Mouse (Mus musculus) myocyte (in vitro differentiated cells): ENCODE results near the gene Fbn1. TPM values are rescaled to one million over a fixed set of nuclear protein-coding genes. Genes with fewer than 3 reads are reported as not detected.

ENCODE experiments used
- H3K27me3 ChIP-seq: one replicate; pipeline ENCODE4 v1.6.1; 2011; ENCODE audit not compliant: control insufficient read depth, insufficient read depth, insufficient read length
- H3K36me3 ChIP-seq: one replicate; pipeline ENCODE4 v1.6.1; 2011; ENCODE audit not compliant: control insufficient read depth, insufficient read depth
- H3K4me2 ChIP-seq: one replicate; pipeline ENCODE4 v1.6.1; 2011; ENCODE audit warnings: low read depth, control low read depth
- H3K4me3 ChIP-seq: one replicate; pipeline ENCODE4 v1.5.1; 2011; ENCODE audit warnings: mild to moderate bottlenecking, control low read depth, moderate library complexity
- H3K79me2 ChIP-seq: one replicate; pipeline ENCODE4 v1.6.1; 2011; ENCODE audit not compliant: control insufficient read depth, insufficient read depth
- H3ac ChIP-seq: one replicate; pipeline ENCODE4 v1.6.1; 2011; ENCODE audit not compliant: control insufficient read depth, insufficient read length
- CEBPB ChIP-seq: IDR thresholded peaks from 2 replicates; pipeline ENCODE4 v1.6.1; 2011; ENCODE audit warnings: mild to moderate bottlenecking, moderate library complexity; ENCODE audit not compliant: poor library complexity, insufficient read depth, severe bottlenecking
- E2F4 ChIP-seq: IDR thresholded peaks from one replicate; pipeline ENCODE4 v1.6.1; 2011; ENCODE audit warnings: mild to moderate bottlenecking, control low read depth, moderate library complexity; ENCODE audit not compliant: insufficient read depth
- MAX ChIP-seq: IDR thresholded peaks from one replicate; pipeline ENCODE4 v1.6.1; 2011; ENCODE audit warnings: low read depth, mild to moderate bottlenecking, control low read depth
- MYOD1 ChIP-seq, 3 experiments: IDR thresholded peaks; one replicate each; pipeline ENCODE4 v1.6.1; 2011; ENCODE audit warnings: control low read depth in 2 of 3, low read depth in 2 of 3, mild to moderate bottlenecking in 2 of 3, moderate library complexity in 1 of 3; ENCODE audit not compliant: insufficient read length in 2 of 3, control insufficient read depth in 1 of 3
- MYOG ChIP-seq, 3 experiments: IDR thresholded peaks; one replicate each; pipeline ENCODE4 v1.6.1; 2011; ENCODE audit warnings: control low read depth in 2 of 3, low read depth in 2 of 3, mild to moderate bottlenecking in 2 of 3; ENCODE audit not compliant: insufficient read length in 2 of 3, control insufficient read depth in 1 of 3, insufficient read depth in 1 of 3
- POLR2A ChIP-seq: IDR thresholded peaks from one replicate; pipeline ENCODE4 v1.6.1; 2011; ENCODE audit warnings: low read depth, mild to moderate bottlenecking, control low read depth, moderate library complexity; ENCODE audit not compliant: insufficient read length
- POLR2AphosphoS2 ChIP-seq: IDR thresholded peaks from one replicate; pipeline ENCODE4 v1.6.1; 2011; ENCODE audit warnings: low read depth, control low read depth; ENCODE audit not compliant: insufficient read length
- REST ChIP-seq: IDR thresholded peaks from one replicate; pipeline ENCODE4 v1.6.1; 2011; ENCODE audit warnings: mild to moderate bottlenecking, control low read depth, moderate library complexity; ENCODE audit not compliant: insufficient read depth, insufficient read length
- SRF ChIP-seq: IDR thresholded peaks from one replicate; pipeline ENCODE4 v1.6.1; 2011; ENCODE audit warnings: low read depth; ENCODE audit not compliant: control insufficient read depth, insufficient read length
- TCF12 ChIP-seq: IDR thresholded peaks from one replicate; pipeline ENCODE4 v1.6.1; 2011; ENCODE audit warnings: mild to moderate bottlenecking, control low read depth; ENCODE audit not compliant: poor library complexity, insufficient read depth, severe bottlenecking
- TCF3 ChIP-seq: IDR thresholded peaks from one replicate; pipeline ENCODE4 v1.6.1; 2011; ENCODE audit warnings: low read depth, control low read depth; ENCODE audit not compliant: insufficient read length
- USF1 ChIP-seq: IDR thresholded peaks from one replicate; pipeline ENCODE4 v1.6.1; 2011; ENCODE audit warnings: low read depth, mild to moderate bottlenecking, control low read depth, moderate library complexity
- polyA plus RNA-seq: library from polyadenylated mRNA; unstranded; fragments of >200 nt; fragmentation: generic; extraction: Trizol; gene quantifications from one replicate; pipeline ENCODE4 v1.2.1, GENCODE M21; 2012; ENCODE audit warnings: missing spikeins

The Fbn1 gene
- polyA plus RNA-seq, 1 experiment = 125 TPM

DNA sequence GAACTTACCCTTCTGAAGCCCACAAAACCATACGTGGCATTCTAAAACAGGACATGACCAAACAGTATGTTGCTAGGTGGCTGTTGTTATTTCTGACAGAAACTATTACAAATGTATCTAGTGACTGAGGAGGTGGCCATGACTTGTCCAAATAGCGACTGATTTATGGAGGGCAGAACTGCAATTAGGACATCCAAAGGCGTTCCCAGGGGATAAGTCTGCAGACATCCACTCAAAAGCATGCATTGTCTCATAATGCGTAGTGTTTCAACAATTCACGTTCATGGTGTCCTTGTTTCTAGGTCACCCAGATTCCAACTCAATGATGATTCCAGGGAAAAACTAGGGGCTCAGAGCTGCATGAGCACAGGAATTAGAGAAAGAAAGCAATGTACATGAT is 53.0 kb downstream of the Fbn1 start:
- H3K79me2 ChIP-seq = peaks cover 15% of the 10 kb centered on the region
- TF ChIP-seq MYOD1 (IDR thresholded peaks at IDR 0.05; ENCODE audit: control insufficient read depth in 1 of 3, insufficient read length in 2 of 3, low read depth in 2 of 3) (no peak), USF1 (no peak)
- H3K36me3 ChIP-seq = peaks cover 11% of the 10 kb centered on the region
- H3K4me3 ChIP-seq = no peak overlapping the region
- H3K27me3 ChIP-seq = no peaks in the 10 kb centered on the region
- H3K4me2 ChIP-seq = no peak overlapping the region
- H3ac ChIP-seq = no peak overlapping the region

DNA sequence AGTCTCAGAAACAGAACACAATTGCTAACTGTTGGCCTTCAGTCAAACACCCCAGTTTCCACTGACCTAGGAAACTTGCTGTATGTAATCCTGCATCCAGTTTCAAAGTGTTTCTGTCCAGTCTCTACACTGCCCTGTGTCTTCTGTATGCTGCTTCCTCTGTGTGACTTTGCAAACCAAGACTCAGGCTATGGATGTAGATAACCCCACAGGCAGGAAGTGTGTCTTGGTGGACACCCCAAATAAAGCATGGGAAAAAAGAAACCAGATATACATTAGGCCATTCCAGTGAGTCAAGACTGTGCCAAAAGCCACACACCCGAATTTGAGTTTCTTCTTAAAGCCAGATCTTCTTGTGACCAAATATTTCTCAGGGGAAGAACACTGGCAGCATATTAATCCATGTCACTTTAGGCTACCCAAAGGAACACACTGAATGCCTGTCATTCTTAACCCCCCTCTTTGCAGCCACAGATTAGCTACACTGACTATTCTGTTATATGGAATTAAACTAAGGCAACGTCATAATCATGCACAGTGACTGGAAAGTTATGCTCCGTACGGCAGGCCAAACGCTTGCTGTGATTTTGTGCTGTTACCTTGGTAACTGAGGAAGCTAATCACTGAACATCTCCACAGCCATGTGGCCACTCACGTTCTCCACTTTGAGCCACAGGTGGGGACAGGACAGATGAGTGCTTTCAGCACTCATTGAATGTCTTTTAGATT is 55.3 kb downstream of the Fbn1 start:
- Histone ChIP-seq H3K4me3 (no peak overlapping the region), H3ac (no peak overlapping the region), H3K36me3 (peaks cover 11% of the 10 kb centered on the region), H3K79me2 (peaks cover 23% of the 10 kb centered on the region), H3K27me3 (no peaks in the 10 kb centered on the region), H3K4me2 (no peak overlapping the region)
- no peak for TF ChIP-seq CEBPB
- no peak for TF ChIP-seq TCF12
- TF ChIP-seq E2F4 = no peak
- TF ChIP-seq REST = no peak
- no peak for TF ChIP-seq MAX
- TF ChIP-seq POLR2A = no peak
- no peak for TF ChIP-seq USF1
- TF ChIP-seq POLR2AphosphoS2 = no peak
- no peak for TF ChIP-seq MYOG (IDR thresholded peaks at IDR 0.05; ENCODE audit: control insufficient read depth in 1 of 3, insufficient read depth in 1 of 3, insufficient read length in 2 of 3, low read depth in 2 of 3)
- no peak for TF ChIP-seq MYOD1 (IDR thresholded peaks at IDR 0.05; ENCODE audit: control insufficient read depth in 1 of 3, insufficient read length in 2 of 3, low read depth in 2 of 3)
- TF ChIP-seq TCF3 = no peak
- no peak for TF ChIP-seq SRF

DNA sequence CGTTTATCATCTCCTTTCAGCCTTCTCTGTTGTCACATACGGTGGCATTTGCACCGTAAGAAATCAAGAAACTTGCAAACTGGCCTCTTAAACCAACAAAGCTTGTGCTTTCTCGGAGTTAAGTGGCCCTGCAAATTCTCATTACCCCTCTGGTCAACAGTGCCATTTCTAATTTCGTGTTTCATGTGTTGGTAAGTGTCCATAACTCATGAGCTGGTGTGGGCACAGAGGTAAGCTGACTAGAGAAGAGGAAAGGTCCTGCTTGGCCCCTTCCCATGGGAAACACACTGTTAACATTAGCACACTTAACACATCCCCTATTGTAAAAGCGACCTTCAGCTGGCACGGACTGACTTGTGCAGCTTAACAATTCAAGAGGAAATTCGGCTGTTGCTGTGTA is 58.4 kb downstream of the Fbn1 start:
- TF ChIP-seq POLR2AphosphoS2 (no peak), TCF3 (no peak), E2F4 (no peak), POLR2A (no peak), MYOG (IDR thresholded peaks at IDR 0.05; ENCODE audit: control insufficient read depth in 1 of 3, insufficient read depth in 1 of 3, insufficient read length in 2 of 3, low read depth in 2 of 3) (no peak), REST (no peak), SRF (no peak), TCF12 (no peak), MAX (no peak), MYOD1 (IDR thresholded peaks at IDR 0.05; ENCODE audit: control insufficient read depth in 1 of 3, insufficient read length in 2 of 3, low read depth in 2 of 3) (no peak), CEBPB (no peak), USF1 (no peak)

DNA sequence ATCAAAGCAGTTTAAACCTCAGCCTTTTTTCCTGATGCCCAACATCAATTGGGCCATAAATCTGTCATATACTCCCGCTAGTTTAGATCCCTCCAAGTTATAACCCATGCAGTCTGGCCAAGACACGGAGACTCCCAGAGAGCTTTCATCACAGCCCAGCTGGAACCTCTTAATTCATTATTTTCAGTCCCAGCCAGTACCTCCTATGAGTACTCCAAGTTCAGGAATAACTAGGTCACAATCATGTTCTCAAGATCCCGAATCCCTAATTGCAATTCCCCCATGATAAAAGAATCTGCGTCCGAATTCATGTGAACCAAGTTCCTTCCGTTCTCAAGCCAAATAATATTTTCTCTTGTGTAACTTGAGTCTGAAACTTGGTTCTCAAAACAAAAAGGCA is 58.9 kb downstream of the Fbn1 start:
- Histone ChIP-seq H3ac (no peak overlapping the region), H3K4me2 (no peak overlapping the region), H3K4me3 (no peak overlapping the region), H3K36me3 (peaks cover 8% of the 10 kb centered on the region), H3K27me3 (no peaks in the 10 kb centered on the region), H3K79me2 (peaks cover 23% of the 10 kb centered on the region)
- no peak for TF ChIP-seq E2F4
- no peak for TF ChIP-seq USF1
- no peak for TF ChIP-seq TCF12
- TF ChIP-seq SRF = no peak
- no peak for TF ChIP-seq REST
- TF ChIP-seq MAX = no peak
- TF ChIP-seq MYOD1 (IDR thresholded peaks at IDR 0.05; ENCODE audit: control insufficient read depth in 1 of 3, insufficient read length in 2 of 3, low read depth in 2 of 3) = no peak
- TF ChIP-seq TCF3 = no peak
- no peak for TF ChIP-seq POLR2AphosphoS2
- TF ChIP-seq POLR2A = no peak

More for the DNA sequence above, 58.4 kb downstream of the Fbn1 start:
- Histone ChIP-seq H3K4me2 (no peak overlapping the region), H3K79me2 (peaks cover 19% of the 10 kb centered on the region), H3K4me3 (no peak overlapping the region), H3K27me3 (no peaks in the 10 kb centered on the region), H3K36me3 (peaks cover 8% of the 10 kb centered on the region), H3ac (no peak overlapping the region)

DNA sequence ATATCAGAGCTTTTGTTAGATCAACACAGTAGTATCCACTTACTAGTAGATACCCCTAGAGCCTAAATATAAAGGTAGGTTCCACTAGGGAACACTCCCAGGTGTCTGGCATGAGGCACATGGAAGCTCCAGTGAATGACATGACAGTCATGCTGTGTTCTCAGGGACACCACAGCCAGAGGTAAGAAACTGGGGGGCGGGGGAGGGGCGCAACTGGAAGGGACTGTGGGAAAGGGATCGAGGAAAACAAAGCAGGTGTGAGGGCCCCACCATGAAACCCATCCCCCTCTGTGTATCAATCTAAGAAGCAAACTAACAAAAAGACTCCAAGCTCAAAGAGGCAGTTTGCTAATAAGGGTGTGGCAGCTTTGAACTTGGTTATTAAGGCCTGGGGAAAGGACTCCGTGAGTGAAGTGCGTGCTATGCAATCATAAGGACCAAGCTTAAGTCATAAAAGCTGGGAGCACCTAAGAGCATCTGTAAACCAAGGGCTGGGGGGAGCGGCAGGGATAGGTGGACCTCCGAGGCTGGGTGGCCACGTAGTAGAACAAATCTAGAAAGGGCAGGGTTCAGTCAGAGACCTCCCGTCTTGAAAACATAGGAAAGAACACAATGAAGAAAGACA is 60.4 kb downstream of the Fbn1 start:
- Histone ChIP-seq H3K4me2 (no peak overlapping the region), H3K4me3 (no peak overlapping the region), H3K36me3 (peaks cover 4% of the 10 kb centered on the region), H3ac (no peak overlapping the region), H3K27me3 (no peaks in the 10 kb centered on the region), H3K79me2 (peaks cover 26% of the 10 kb centered on the region)
- TF ChIP-seq MYOG (IDR thresholded peaks at IDR 0.05; ENCODE audit: control insufficient read depth in 1 of 3, insufficient read depth in 1 of 3, insufficient read length in 2 of 3, low read depth in 2 of 3) (no peak), POLR2A (no peak), REST (no peak), MYOD1 (IDR thresholded peaks at IDR 0.05; ENCODE audit: control insufficient read depth in 1 of 3, insufficient read length in 2 of 3, low read depth in 2 of 3) (no peak), SRF (no peak), E2F4 (no peak), TCF12 (no peak), CEBPB (no peak), USF1 (no peak), TCF3 (no peak), MAX (no peak), POLR2AphosphoS2 (no peak)
